Mouse (Mus musculus): ENCODE measurements around the gene Nmbr. TPM values are rescaled to one million over a fixed set of nuclear protein-coding genes. Genes with fewer than 3 reads are reported as not detected.

Nmbr gene
- not detected in 2 replicates for polyA plus RNA-seq (2012; rRNA removed)

GRCm38 (mm10) chr10:14705072-14706066 is at the start of gene Nmbr, which contains the start of gene Vta1:
Nmbr (plus strand) TSS chr10:14705591.
Vta1 (minus strand) TSS chr10:14705560.
- no peaks in the 10 kb centered on the region for H3K36me3 ChIP-seq (ENCODE audit: control insufficient read depth, insufficient read depth, low read length)
- TF ChIP-seq POLR2A (IDR thresholded peaks at IDR 0.05; ENCODE audit: low read depth, low read length): peak; percentile 52; the same call in 1 of the 2 replicates
- TF ChIP-seq CTCF (IDR thresholded peaks at IDR 0.05; ENCODE audit: extremely low read depth, insufficient read length, insufficient replicate concordance, low read depth, low read length): peak; percentile 88; the same call in 1 of the 2 replicates
- H3K27me3 ChIP-seq (ENCODE audit: control insufficient read depth, insufficient read depth, low read length): no peaks in the 10 kb centered on the region
- peak within 1 kb of the TSS; percentile 82 for H3K4me3 ChIP-seq (ENCODE audit: low read depth, low read length)
- WGBS: under 1% methylated on average over 49 of the region's 50 CpGs
- H3K27ac ChIP-seq (ENCODE audit: insufficient read depth, low read depth, low read length): no peak within 1 kb of the TSS
- peaks cover 2% of the 10 kb centered on the region; the same call in 1 of the 2 replicates for H3K4me1 ChIP-seq (ENCODE audit: control insufficient read depth, insufficient read depth, insufficient read length, low read length)

GRCm38 (mm10) chr10:14660875-14661274 is 44.5 kb upstream of the Nmbr start:
- H3K4me1 ChIP-seq (ENCODE audit: control insufficient read depth, insufficient read depth, insufficient read length, low read length): no peaks in the 10 kb centered on the region
- H3K27ac ChIP-seq (ENCODE audit: insufficient read depth, low read depth, low read length): no peak overlapping the region
- no peak overlapping the region for H3K4me3 ChIP-seq (ENCODE audit: low read depth, low read length)
- WGBS: 88% methylated on average over 2 of the region's 2 CpGs
- no peaks in the 10 kb centered on the region for H3K27me3 ChIP-seq (ENCODE audit: control insufficient read depth, insufficient read depth, low read length)
- peaks cover 23% of the 10 kb centered on the region for H3K36me3 ChIP-seq (ENCODE audit: control insufficient read depth, insufficient read depth, low read length)
- TF ChIP-seq POLR2A (IDR thresholded peaks at IDR 0.05; ENCODE audit: low read depth, low read length) (no peak), CTCF (IDR thresholded peaks at IDR 0.05; ENCODE audit: extremely low read depth, insufficient read length, insufficient replicate concordance, low read depth, low read length) (no peak)

GRCm38 (mm10) chr10:14666147-14666546 is 39.2 kb upstream of the Nmbr start:
- 93% methylated on average over 2 of the region's 2 CpGs for WGBS
- Histone ChIP-seq H3K4me1 (ENCODE audit: control insufficient read depth, insufficient read depth, insufficient read length, low read length) (no peaks in the 10 kb centered on the region), H3K4me3 (ENCODE audit: low read depth, low read length) (no peak overlapping the region), H3K27me3 (ENCODE audit: control insufficient read depth, insufficient read depth, low read length) (no peaks in the 10 kb centered on the region), H3K27ac (ENCODE audit: insufficient read depth, low read depth, low read length) (no peak overlapping the region), H3K36me3 (ENCODE audit: control insufficient read depth, insufficient read depth, low read length) (peaks cover 26% of the 10 kb centered on the region)
- TF ChIP-seq CTCF (IDR thresholded peaks at IDR 0.05; ENCODE audit: extremely low read depth, insufficient read length, insufficient replicate concordance, low read depth, low read length): no peak
- no peak for TF ChIP-seq POLR2A (IDR thresholded peaks at IDR 0.05; ENCODE audit: low read depth, low read length)

- Histone ChIP-seq H3K27ac (ENCODE audit: insufficient read depth, low read depth, low read length) (no peak overlapping the region), H3K27me3 (ENCODE audit: control insufficient read depth, insufficient read depth, low read length) (no peaks in the 10 kb centered on the region), H3K4me1 (ENCODE audit: control insufficient read depth, insufficient read depth, insufficient read length, low read length) (no peaks in the 10 kb centered on the region), H3K4me3 (ENCODE audit: low read depth, low read length) (no peak overlapping the region), H3K36me3 (ENCODE audit: control insufficient read depth, insufficient read depth, low read length) (peaks cover 7% of the 10 kb centered on the region; the same call in 1 of the 2 replicates)
- WGBS: 98% methylated on average over 1 of the region's 1 CpGs
- no peak for TF ChIP-seq CTCF (IDR thresholded peaks at IDR 0.05; ENCODE audit: extremely low read depth, insufficient read length, insufficient replicate concordance, low read depth, low read length)
- TF ChIP-seq POLR2A (IDR thresholded peaks at IDR 0.05; ENCODE audit: low read depth, low read length): no peak
Measured at GRCm38 (mm10) chr10:14685663-14686062, 19.7 kb upstream of the Nmbr start.

GRCm38 (mm10) chr10:14688785-14689442 is 16.5 kb upstream of the Nmbr start:
- 79% methylated on average over 6 of the region's 6 CpGs for WGBS
- peaks cover 6% of the 10 kb centered on the region; the same call in 1 of the 2 replicates for H3K36me3 ChIP-seq (ENCODE audit: control insufficient read depth, insufficient read depth, low read length)

GRCm38 (mm10) chr10:14690349-14690748 is 15.0 kb upstream of the Nmbr start:
- no peak overlapping the region for H3K4me3 ChIP-seq (ENCODE audit: low read depth, low read length)
- H3K4me1 ChIP-seq (ENCODE audit: control insufficient read depth, insufficient read depth, insufficient read length, low read length): no peaks in the 10 kb centered on the region
- 91% methylated on average over 3 of the region's 3 CpGs for WGBS
- H3K27me3 ChIP-seq (ENCODE audit: control insufficient read depth, insufficient read depth, low read length): no peaks in the 10 kb centered on the region
- no peak overlapping the region for H3K27ac ChIP-seq (ENCODE audit: insufficient read depth, low read depth, low read length)
- TF ChIP-seq CTCF (IDR thresholded peaks at IDR 0.05; ENCODE audit: extremely low read depth, insufficient read length, insufficient replicate concordance, low read depth, low read length) (no peak), POLR2A (IDR thresholded peaks at IDR 0.05; ENCODE audit: low read depth, low read length) (no peak)
- H3K36me3 ChIP-seq (ENCODE audit: control insufficient read depth, insufficient read depth, low read length): peaks cover 5% of the 10 kb centered on the region; the same call in 1 of the 2 replicates

More at GRCm38 (mm10) chr10:14688785-14689442, 16.5 kb upstream of the Nmbr start:
- Histone ChIP-seq H3K27ac (ENCODE audit: insufficient read depth, low read depth, low read length) (no peak overlapping the region), H3K4me1 (ENCODE audit: control insufficient read depth, insufficient read depth, insufficient read length, low read length) (no peaks in the 10 kb centered on the region), H3K27me3 (ENCODE audit: control insufficient read depth, insufficient read depth, low read length) (no peaks in the 10 kb centered on the region), H3K4me3 (ENCODE audit: low read depth, low read length) (no peak overlapping the region)
- TF ChIP-seq CTCF (IDR thresholded peaks at IDR 0.05; ENCODE audit: extremely low read depth, insufficient read length, insufficient replicate concordance, low read depth, low read length) (no peak), POLR2A (IDR thresholded peaks at IDR 0.05; ENCODE audit: low read depth, low read length) (no peak)

Data from small intestine, adult 2 months (tissue).